Mouse (Mus musculus): Measurements from ENCODE around the gene Ccnb2.

- no peak for TF ChIP-seq E2F4 (IDR thresholded peaks at IDR 0.05; ENCODE audit: insufficient replicate concordance, low read depth, low read length)
- TF ChIP-seq BHLHE40 (IDR thresholded peaks at IDR 0.05; ENCODE audit: low read depth, low read length) = peak; percentile 40; the same call in 1 of the 2 replicates
- no peak for TF ChIP-seq CTCF (conservative IDR thresholded peaks at IDR 0.05 in 1 of 2, IDR thresholded peaks at IDR 0.05 in 1 of 2; ENCODE audit: low read depth in 2 of 2, low read length in 2 of 2)
- TF ChIP-seq USF1 (IDR thresholded peaks at IDR 0.05; ENCODE audit: low read depth, low read length) = no peak
- TF ChIP-seq SMC3 (IDR thresholded peaks at IDR 0.05; ENCODE audit: low read depth, low read length) = no peak
- no peak for TF ChIP-seq MAZ (IDR thresholded peaks at IDR 0.05; ENCODE audit: low read depth, low read length)
- TF ChIP-seq POLR2A (IDR thresholded peaks at IDR 0.05; ENCODE audit: low read depth, low read length) = no peak
- no peak for TF ChIP-seq SIN3A (IDR thresholded peaks at IDR 0.05; ENCODE audit: low read length)
Measured at GRCm38 (mm10) chr9:70371638-70372037, 49.7 kb downstream of the Ccnb2 start.
